Mouse (Mus musculus) olfactory bulb, adult 2 months (tissue): ENCODE measurements at regions not wholly inside any gene's neighbourhood (a gene's known extent, or its start where the extent isn't known, plus 50 kb on each side); places are given as distances from the start of the nearest gene placed in this dataset.

ENCODE experiments used
- H3K27ac ChIP-seq: fragments of 200-500 bp; 2 replicates; pipeline ENCODE4 v1.5.1; 2012; ENCODE audit warnings: low read depth, low read length; ENCODE audit not compliant: insufficient read depth
- H3K4me1 ChIP-seq: fragments of 200-500 bp; 2 replicates; pipeline ENCODE4 v1.6.1; 2012; ENCODE audit warnings: low read length; ENCODE audit not compliant: control insufficient read depth, insufficient read depth
- H3K4me3 ChIP-seq: fragments of 200-500 bp; 2 replicates; pipeline ENCODE4 v1.5.1; 2012; ENCODE audit warnings: mild to moderate bottlenecking, low read depth, low read length, moderate library complexity; ENCODE audit not compliant: insufficient read depth
- CTCF ChIP-seq: fragments of 200-500 bp; IDR thresholded peaks from 2 replicates; pipeline ENCODE4 v1.5.1; 2012; ENCODE audit warnings: low read depth, mild to moderate bottlenecking, low read length, moderate library complexity; ENCODE audit not compliant: insufficient read depth
- POLR2A ChIP-seq: fragments of 200-500 bp; IDR thresholded peaks from 2 replicates; pipeline ENCODE4 v1.6.1; 2012; ENCODE audit warnings: mild to moderate bottlenecking, low read depth, low read length, moderate library complexity; ENCODE audit not compliant: insufficient read depth
- WGBS: fragments of 180-500 bp; shearing (Covaris S2); methylation state at CpG from one replicate; pipeline ENCODE4 v1.1.7; 2018; 5-methylcytosine and 5-hydroxymethylcytosine counted together

DNA sequence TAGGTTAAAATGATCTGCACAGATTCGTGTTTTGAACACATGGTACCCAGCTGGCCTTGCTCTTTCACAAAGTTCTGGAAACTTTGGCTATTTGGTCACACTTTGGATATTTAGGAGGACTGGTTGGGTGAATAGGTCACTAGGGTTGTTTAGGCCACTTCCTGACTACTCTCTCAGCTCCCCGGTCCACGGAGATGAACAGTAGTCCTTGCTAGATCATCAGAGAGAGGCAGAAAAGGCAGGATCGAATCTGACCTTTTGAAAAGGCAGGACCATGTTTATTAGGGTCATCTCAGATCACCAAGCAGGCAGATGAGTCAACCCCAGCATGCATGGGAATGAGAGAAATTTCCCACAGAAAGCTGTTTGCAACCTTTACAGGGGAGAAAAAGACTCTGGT is 229.3 kb upstream of the Sall1 start:
- Histone ChIP-seq H3K4me1 (peaks cover 15% of the 10 kb centered on the region), H3K27ac (0 out of 2 replicates have a peak overlapping the region, but pooled peaks have one; percentile 79), H3K4me3 (no peak overlapping the region)
- no peak for TF ChIP-seq CTCF
- no peak for TF ChIP-seq POLR2A
- 82% methylated on average over 4 of the region's 4 CpGs for WGBS

DNA sequence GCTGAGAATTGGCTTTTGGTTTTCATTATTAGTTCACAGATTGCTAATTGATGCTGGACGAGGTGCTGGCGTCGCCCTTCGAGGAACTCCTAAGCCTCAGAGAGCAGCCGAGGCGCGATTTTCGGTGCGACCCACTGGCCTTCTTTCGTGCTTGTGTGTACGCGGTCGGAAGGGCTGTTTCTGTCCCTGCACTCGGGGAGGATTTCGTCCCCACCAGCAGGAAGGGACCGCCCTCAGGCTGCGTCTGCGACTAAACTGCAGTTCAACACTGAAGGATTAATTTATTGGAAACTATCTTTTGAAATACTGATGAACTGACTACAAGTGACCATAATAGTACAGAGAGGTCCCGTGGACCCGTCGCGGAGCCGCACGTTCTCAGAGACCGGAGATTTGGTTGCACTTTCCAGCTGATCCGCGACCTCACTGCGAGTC is 228.4 kb upstream of the Sall1 start:
- no peak for TF ChIP-seq CTCF
- TF ChIP-seq POLR2A: no peak
- peak overlapping the region; percentile 36 for H3K4me3 ChIP-seq
- WGBS: 2% methylated on average over 28 of the region's 28 CpGs
- peaks cover 15% of the 10 kb centered on the region for H3K4me1 ChIP-seq
- peak overlapping the region; percentile 79 for H3K27ac ChIP-seq

DNA sequence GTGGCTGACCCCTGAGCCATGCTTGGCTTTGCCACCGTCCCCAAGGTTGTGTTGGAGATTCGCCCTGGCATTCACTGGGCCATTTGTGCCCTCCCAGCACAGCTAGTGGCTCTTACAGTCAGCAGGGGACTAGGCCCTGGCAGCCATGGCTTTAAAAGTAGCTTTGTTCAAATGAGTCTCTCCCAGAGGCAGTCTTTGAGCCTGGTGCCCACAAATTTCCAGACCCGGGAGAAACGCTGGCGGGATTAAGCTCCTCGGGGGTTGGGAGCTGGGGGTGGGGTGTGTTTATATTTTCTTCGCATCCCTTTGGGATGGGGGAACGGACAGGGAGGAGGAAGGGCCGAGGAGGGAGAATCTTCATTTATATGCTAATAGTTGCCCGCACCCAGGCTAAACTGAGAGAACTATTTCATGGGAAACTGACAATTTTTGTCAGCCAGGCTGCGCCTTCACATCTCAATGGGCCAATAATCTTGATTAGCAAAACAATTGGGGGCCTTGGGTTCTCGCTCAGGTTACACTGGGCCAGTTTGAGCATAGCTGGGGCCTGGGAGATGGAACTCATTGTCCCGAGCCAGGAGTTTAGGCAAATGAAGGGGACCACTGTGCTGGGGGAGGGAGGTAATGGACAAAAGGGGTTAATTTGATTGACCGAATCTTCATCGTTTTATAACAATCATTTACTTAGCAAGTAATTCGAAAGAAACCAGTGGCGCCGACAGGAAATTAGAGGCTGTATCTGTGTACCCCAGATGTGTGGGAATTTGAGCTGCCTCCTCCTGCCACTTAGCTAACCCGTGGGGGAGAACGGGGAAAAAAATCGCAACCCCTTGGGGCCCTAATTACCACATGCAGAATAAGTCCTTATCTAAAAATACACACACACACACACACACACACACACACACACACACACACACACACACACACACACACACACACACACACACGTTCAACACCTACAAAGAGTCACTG is 227.7 kb upstream of the Sall1 start:
- no peak for TF ChIP-seq POLR2A
- TF ChIP-seq CTCF: no peak
- peak overlapping the region; percentile 36; the same call in 1 of the 2 replicates for H3K4me3 ChIP-seq
- peaks cover 15% of the 10 kb centered on the region for H3K4me1 ChIP-seq
- H3K27ac ChIP-seq: peak overlapping the region; percentile 79
- WGBS: 32% methylated on average over 22 of the region's 22 CpGs

DNA sequence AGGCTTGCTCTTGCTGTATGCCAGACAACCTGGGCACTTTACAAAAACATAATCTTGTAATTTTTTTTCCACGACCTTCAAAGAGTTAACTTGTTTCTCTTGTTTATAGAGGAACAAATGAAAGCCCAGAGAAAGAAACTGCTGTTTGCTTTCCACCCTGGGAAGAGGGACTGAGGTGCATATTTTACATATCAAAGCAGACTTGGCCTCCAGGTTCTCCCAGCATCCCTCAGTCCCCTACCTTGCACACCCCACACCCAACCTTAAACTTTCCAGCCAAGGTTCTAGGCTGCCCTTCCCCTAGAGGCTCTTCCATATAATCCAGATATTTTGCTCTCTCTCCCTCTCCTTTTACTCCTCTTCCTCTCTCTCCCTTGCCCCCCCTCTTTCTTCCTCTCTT is 226.0 kb upstream of the Sall1 start:
- no peak for TF ChIP-seq CTCF
- TF ChIP-seq POLR2A: no peak
- Histone ChIP-seq H3K27ac (no peak overlapping the region), H3K4me1 (peaks cover 15% of the 10 kb centered on the region), H3K4me3 (no peak overlapping the region)
- WGBS: 41% methylated on average over 1 of the region's 1 CpGs

DNA sequence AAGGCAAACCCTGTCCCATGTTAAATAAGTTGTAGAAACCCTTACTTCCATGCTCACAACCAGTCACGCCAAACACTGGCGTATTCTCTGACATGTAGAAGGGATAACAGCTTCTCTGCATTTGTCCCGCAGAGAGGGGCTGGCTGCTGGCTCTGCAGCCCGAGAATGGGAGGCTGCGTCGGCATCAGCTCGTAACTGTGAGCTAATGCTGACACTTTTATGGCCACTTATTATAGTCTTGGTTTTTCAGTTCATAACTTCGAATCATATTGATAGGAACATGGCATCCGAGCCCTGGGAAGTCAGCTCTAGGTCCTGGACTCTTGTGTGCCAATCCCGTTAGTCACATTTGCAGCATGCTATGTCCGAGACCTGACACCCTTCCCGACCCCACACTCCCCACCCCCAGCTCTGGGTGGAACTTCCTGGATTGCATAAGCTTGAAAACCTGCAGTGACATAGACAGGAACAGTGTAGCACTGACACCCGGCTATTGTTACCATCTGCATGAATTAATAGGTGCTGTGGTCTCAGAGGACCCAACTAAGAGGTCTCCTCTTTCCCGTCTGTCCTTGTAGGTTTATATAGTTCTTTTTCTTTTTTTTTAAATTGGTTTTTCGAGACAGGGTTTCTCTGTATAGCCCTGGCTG is 217.3 kb upstream of the Sall1 start:
- Histone ChIP-seq H3K27ac (no peak overlapping the region), H3K4me1 (no peaks in the 10 kb centered on the region), H3K4me3 (no peak overlapping the region)
- TF ChIP-seq CTCF (no peak), POLR2A (no peak)
- WGBS: 86% methylated on average over 15 of the region's 15 CpGs

DNA sequence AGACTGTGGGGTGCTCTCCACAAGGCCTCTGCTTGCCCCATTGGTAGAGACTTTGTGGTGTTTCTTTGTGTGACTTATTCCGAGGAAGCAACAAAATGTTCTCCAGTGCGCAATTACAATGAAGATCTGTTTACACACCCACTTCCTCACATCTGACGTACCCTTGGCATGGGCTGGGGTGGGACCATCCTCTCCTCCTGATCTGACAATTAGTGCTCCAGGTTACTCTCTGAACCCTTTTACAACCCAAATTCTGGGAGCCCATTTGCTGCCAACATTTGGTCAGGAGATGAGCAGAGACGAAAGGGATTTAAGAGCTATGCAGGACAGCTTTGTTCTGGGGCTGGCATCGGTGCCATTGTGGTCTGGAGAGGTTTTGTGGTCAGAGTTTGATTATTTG is 215.9 kb upstream of the Sall1 start:
- Histone ChIP-seq H3K4me3 (no peak overlapping the region), H3K4me1 (no peaks in the 10 kb centered on the region), H3K27ac (no peak overlapping the region)
- TF ChIP-seq CTCF (no peak), POLR2A (no peak)
- 72% methylated on average over 5 of the region's 5 CpGs for WGBS

DNA sequence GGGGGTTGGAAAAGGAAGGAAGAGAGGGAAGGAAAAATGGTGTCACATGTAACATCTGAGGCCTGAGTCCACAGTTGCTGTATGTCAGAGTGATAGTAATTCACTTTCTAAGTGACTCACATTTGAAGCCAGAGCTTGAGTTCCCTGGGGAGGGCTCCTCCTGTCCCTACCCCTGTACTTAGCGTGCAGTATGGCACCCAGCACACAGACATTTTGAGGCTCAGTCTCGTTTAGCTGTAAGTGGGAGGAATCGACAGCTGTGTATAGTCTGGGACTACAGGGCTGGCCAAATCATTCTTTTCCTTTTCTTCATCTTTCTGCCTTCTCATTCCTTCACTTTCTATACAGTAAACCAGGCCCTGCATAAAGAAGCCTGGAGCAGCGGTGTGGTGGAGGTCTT is 202.4 kb upstream of the Sall1 start:
- H3K4me1 ChIP-seq: peaks cover 6% of the 10 kb centered on the region
- 72% methylated on average over 4 of the region's 4 CpGs for WGBS
- no peak overlapping the region for H3K27ac ChIP-seq
- no peak overlapping the region for H3K4me3 ChIP-seq
- no peak for TF ChIP-seq POLR2A
- TF ChIP-seq CTCF: no peak

DNA sequence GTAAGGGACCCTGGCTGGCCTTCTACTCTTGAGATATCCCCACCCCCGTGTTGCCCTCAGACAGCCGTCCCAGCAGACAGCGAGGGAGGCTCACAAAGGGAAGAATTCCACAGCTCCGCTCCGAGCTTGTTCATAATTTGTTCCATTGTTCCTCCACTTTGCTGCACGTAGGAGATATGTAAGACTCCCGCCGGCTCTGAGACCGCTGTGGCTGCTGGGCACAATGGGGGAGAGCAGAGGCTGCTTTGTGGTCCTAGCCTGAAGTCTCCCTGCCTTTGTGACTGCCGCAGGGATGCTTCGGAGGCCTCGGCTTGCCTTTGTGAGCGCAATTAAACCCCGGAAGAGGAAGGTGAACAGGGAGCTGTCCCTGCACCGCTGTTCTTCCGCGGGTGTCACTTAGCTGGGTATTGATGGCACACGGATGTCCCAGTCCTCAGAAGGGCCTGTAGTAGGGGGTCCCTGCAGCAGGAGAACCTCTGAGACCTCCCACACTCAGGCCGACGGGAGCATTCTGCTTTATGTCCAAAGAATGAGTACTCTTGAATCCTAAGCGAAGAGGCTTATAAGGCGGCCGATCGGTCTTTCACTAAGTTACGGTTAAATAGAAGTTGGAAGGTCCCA is 201.3 kb upstream of the Sall1 start:
- 44% methylated on average over 25 of the region's 25 CpGs for WGBS
- H3K27ac ChIP-seq: no peak overlapping the region
- TF ChIP-seq POLR2A: no peak
- TF ChIP-seq CTCF: no peak
- no peak overlapping the region for H3K4me3 ChIP-seq
- H3K4me1 ChIP-seq: peaks cover 6% of the 10 kb centered on the region

DNA sequence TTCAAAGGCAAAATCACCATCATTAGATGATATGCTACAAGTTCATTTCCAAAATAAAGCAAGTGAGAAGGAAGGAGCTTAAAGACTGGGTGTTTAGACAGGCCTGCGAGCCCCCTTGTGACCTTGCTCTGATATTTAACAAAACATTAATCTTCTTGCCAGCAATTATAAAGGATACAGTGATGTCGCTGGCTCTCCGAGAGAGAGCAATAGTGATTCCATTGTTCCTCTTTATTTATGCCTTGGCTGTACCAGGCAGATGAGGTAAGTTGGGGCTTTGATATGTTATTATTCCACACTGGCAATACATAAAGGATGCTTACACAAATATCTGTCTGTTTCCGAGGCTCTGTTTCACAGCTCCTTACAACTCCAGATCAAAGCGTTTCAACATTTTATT is 197.7 kb upstream of the Sall1 start:
- Histone ChIP-seq H3K27ac (no peak overlapping the region), H3K4me1 (peaks cover 6% of the 10 kb centered on the region), H3K4me3 (no peak overlapping the region)
- WGBS: 63% methylated on average over 5 of the region's 5 CpGs
- no peak for TF ChIP-seq CTCF
- TF ChIP-seq POLR2A: no peak
